Mouse (Mus musculus): ENCODE data around the gene AI413582. TPM values are rescaled to one million over a fixed set of nuclear protein-coding genes. Genes with fewer than 3 reads are reported as not detected.

AI413582 gene
- total and polyA plus RNA-seq, 3 experiments: 20.6 to 56.5 TPM; not detected in 1

- TF ChIP-seq ETS1 (IDR thresholded peaks at IDR 0.05; ENCODE audit: low read depth, low read length): no peak
- no peak for TF ChIP-seq CHD2 (IDR thresholded peaks at IDR 0.05; ENCODE audit: low read length)
- no peak for TF ChIP-seq MAX (IDR thresholded peaks at IDR 0.05; ENCODE audit: low read length)
- no peak for TF ChIP-seq GATA1 (IDR thresholded peaks at IDR 0.05; ENCODE audit: low read depth, low read length)
- no peak for TF ChIP-seq ELF1 (IDR thresholded peaks at IDR 0.05; ENCODE audit: low read depth, low read length)
- no peak for TF ChIP-seq ZNF384 (IDR thresholded peaks at IDR 0.05; ENCODE audit: low read depth, low read length)
- TF ChIP-seq GABPA (IDR thresholded peaks at IDR 0.05; ENCODE audit: low read depth, low read length): no peak
- peak; percentile 92 for TF ChIP-seq POLR2AphosphoS2 (IDR thresholded peaks at IDR 0.05; ENCODE audit: low read length)
- 0 out of 2 replicates have a peak, but pooled peaks have one; percentile 33 for TF ChIP-seq MYB (IDR thresholded peaks at IDR 0.05; ENCODE audit: low read depth, low read length)
- TF ChIP-seq NRF1 (IDR thresholded peaks at IDR 0.05; ENCODE audit: insufficient read depth, low read depth, low read length, poor library complexity, severe bottlenecking): no peak
- no peak for TF ChIP-seq MAZ (IDR thresholded peaks at IDR 0.05; ENCODE audit: low read depth, low read length)
- TF ChIP-seq TBP (IDR thresholded peaks at IDR 0.05; ENCODE audit: low read depth, low read length): no peak
- TF ChIP-seq TCF12 (IDR thresholded peaks at IDR 0.05; ENCODE audit: low read depth, low read length): no peak
- TF ChIP-seq POLR2A (IDR thresholded peaks at IDR 0.05; ENCODE audit: control insufficient read depth in 1 of 2, insufficient read depth in 1 of 2, low read depth in 1 of 2, low read length in 2 of 2, poor library complexity in 1 of 2): peak in 1 of 2 experiments; percentile 2; a peak in 1 of 4 replicates
These were observed 979 bp downstream of the AI413582 start (continued) for GRCm38 (mm10) chr17:27564391-27565162.

GRCm38 (mm10) chr17:27563771-27564244 is 1.7 kb downstream of the AI413582 start:
- TF ChIP-seq POLR2A (IDR thresholded peaks at IDR 0.05; ENCODE audit: control insufficient read depth in 1 of 2, insufficient read depth in 1 of 2, low read depth in 1 of 2, low read length in 2 of 2, poor library complexity in 1 of 2) (peak in 1 of 2 experiments; percentile 55; a peak in 2 of 4 replicates), ZMIZ1 (IDR thresholded peaks at IDR 0.05; ENCODE audit: low read depth, low read length) (peak; percentile 46), ZC3H11A (IDR thresholded peaks at IDR 0.05; ENCODE audit: low read depth, low read length) (no peak)
- Histone ChIP-seq H3K79me2 (ENCODE audit: control insufficient read depth, insufficient read depth, low read length, poor library complexity) (peaks cover 22% of the 10 kb centered on the region), H3K4me3 (ENCODE audit: control insufficient read depth in 1 of 2, insufficient read depth in 1 of 2, low read depth in 2 of 2, low read length in 2 of 2) (no peak overlapping the region), H3K9me3 (replicated peaks; ENCODE audit: insufficient read depth, low read length) (no peaks in the 10 kb centered on the region), H3K27ac (ENCODE audit: control insufficient read depth, low read depth, low read length) (0 out of 2 replicates have a peak overlapping the region, but pooled peaks have one; percentile 1), H3K27me3 (ENCODE audit: control insufficient read depth in 1 of 2, insufficient read depth in 2 of 2, low read length in 2 of 2) (no peaks in the 10 kb centered on the region), H3K9ac (ENCODE audit: control insufficient read depth, low read depth, low read length, poor library complexity, severe bottlenecking) (no peak overlapping the region), H3K4me1 (ENCODE audit: control insufficient read depth in 1 of 2, insufficient read depth in 2 of 2, low read length in 2 of 2) (peaks cover 2 to 25% of the 10 kb centered on the region in 2 experiments), H3K36me3 (ENCODE audit: control insufficient read depth in 1 of 2, insufficient read depth in 2 of 2, low read length in 2 of 2) (peaks cover 5 to 22% of the 10 kb centered on the region in 2 experiments)
- DNase-seq (ENCODE audit: low read depth, low spot score): peak; percentile 58
